Mouse (Mus musculus) limb, embryonic 13.5 days (tissue): ENCODE data around the gene Serinc5. TPM values are rescaled to one million over a fixed set of nuclear protein-coding genes. Genes with fewer than 3 reads are reported as not detected.

ENCODE experiments used
- ATAC-seq: fragments of 200-750 bp; cut with Nextera tagmentation; 2 replicates; pipeline ENCODE4 v1.8.0; 2017; ENCODE audit warnings: low read depth, moderate number of reproducible peaks, moderate TSS enrichment; ENCODE audit not compliant: low FRiP score
- H3K27ac ChIP-seq: fragments of 300-500 bp; sonication (generic); 2 replicates; pipeline ENCODE4 v1.5.1; 2015; ENCODE audit warnings: inconsistent platforms, mild to moderate bottlenecking, moderate library complexity
- H3K27me3 ChIP-seq: fragments of 300-500 bp; sonication (generic); 2 replicates; pipeline ENCODE4 v1.6.1; 2015; ENCODE audit warnings: mild to moderate bottlenecking, inconsistent platforms
- H3K36me3 ChIP-seq: fragments of 300-500 bp; sonication (generic); 2 replicates; pipeline ENCODE4 v1.6.1; 2015; ENCODE audit warnings: inconsistent platforms, mild to moderate bottlenecking, moderate library complexity
- H3K4me1 ChIP-seq: fragments of 300-500 bp; sonication (generic); 2 replicates; pipeline ENCODE4 v1.6.1; 2015; ENCODE audit warnings: inconsistent platforms
- H3K4me2 ChIP-seq: fragments of 300-500 bp; sonication (generic); replicated peaks from 2 replicates; pipeline ENCODE4 v1.6.1; 2015; ENCODE audit warnings: inconsistent platforms, mild to moderate bottlenecking, moderate library complexity
- H3K4me3 ChIP-seq: fragments of 300-500 bp; sonication (generic); 2 replicates; pipeline ENCODE4 v1.5.1; 2015; ENCODE audit warnings: moderate library complexity, mild to moderate bottlenecking, inconsistent platforms
- H3K9ac ChIP-seq: fragments of 300-500 bp; sonication (generic); 2 replicates; pipeline ENCODE4 v1.6.1; 2015; ENCODE audit warnings: mild to moderate bottlenecking, inconsistent platforms
- H3K9me3 ChIP-seq: fragments of 300-500 bp; sonication (generic); 2 replicates; pipeline ENCODE4 v1.6.1; 2016; ENCODE audit warnings: inconsistent platforms
- WGBS: fragments of 180-500 bp; shearing (Covaris S2); methylation state at CpG from one replicate; pipeline ENCODE4 v1.1.7; 2015; 5-methylcytosine and 5-hydroxymethylcytosine counted together
- polyA plus RNA-seq: library from polyadenylated mRNA; unstranded; fragments of >200 nt; fragmentation: Nextera tagmentation; extraction: Ambion mirVana; gene quantifications from 2 replicates; pipeline ENCODE4 v1.2.1, GENCODE M21; 2015

Serinc5 gene
- polyA plus RNA-seq, 1 experiment from 2014 or later = 10.5 TPM

- H3K4me2 ChIP-seq = no peak overlapping the region
- no peak overlapping the region for H3K4me3 ChIP-seq
- ATAC-seq = no peak
- H3K27ac ChIP-seq = no peak overlapping the region
- WGBS = 91% methylated on average over 1 of the region's 1 CpGs
- H3K36me3 ChIP-seq = no peaks in the 10 kb centered on the region; the same call in 1 of the 2 replicates
- no peaks in the 10 kb centered on the region; the same call in 1 of the 2 replicates for H3K9me3 ChIP-seq
- no peaks in the 10 kb centered on the region for H3K27me3 ChIP-seq
- H3K9ac ChIP-seq = no peak overlapping the region
- H3K4me1 ChIP-seq = no peaks in the 10 kb centered on the region
Measured at GRCm38 (mm10) chr13:92711821-92712220, 100.9 kb downstream of the Serinc5 start.

GRCm38 (mm10) chr13:92712619-92713018 lies 101.7 kb downstream of the Serinc5 start:
- WGBS = 80% methylated on average over 4 of the region's 4 CpGs
- Histone ChIP-seq H3K27ac (no peak overlapping the region), H3K4me2 (no peak overlapping the region), H3K4me1 (no peaks in the 10 kb centered on the region), H3K27me3 (no peaks in the 10 kb centered on the region), H3K9ac (no peak overlapping the region), H3K36me3 (no peaks in the 10 kb centered on the region; the same call in 1 of the 2 replicates), H3K9me3 (no peaks in the 10 kb centered on the region; the same call in 1 of the 2 replicates), H3K4me3 (no peak overlapping the region)
- no peak for ATAC-seq

- Histone ChIP-seq H3K9me3 (no peaks in the 10 kb centered on the region; the same call in 1 of the 2 replicates), H3K36me3 (no peaks in the 10 kb centered on the region; the same call in 1 of the 2 replicates), H3K9ac (no peak overlapping the region), H3K27me3 (no peaks in the 10 kb centered on the region), H3K4me1 (peaks cover 3% of the 10 kb centered on the region; the same call in 1 of the 2 replicates), H3K4me3 (no peak overlapping the region), H3K27ac (no peak overlapping the region), H3K4me2 (no peak overlapping the region)
- ATAC-seq = no peak
- WGBS = 95% methylated on average over 3 of the region's 3 CpGs
Measured at GRCm38 (mm10) chr13:92717851-92718665, 107.2 kb downstream of the Serinc5 start.

GRCm38 (mm10) chr13:92721006-92721405 lies 110.1 kb downstream of the Serinc5 start:
- Histone ChIP-seq H3K9me3 (no peaks in the 10 kb centered on the region), H3K27ac (no peak overlapping the region), H3K9ac (no peak overlapping the region), H3K27me3 (no peaks in the 10 kb centered on the region), H3K4me3 (no peak overlapping the region), H3K4me2 (no peak overlapping the region), H3K36me3 (no peaks in the 10 kb centered on the region), H3K4me1 (peaks cover 3% of the 10 kb centered on the region; the same call in 1 of the 2 replicates)
- 71% methylated on average over 4 of the region's 4 CpGs for WGBS
- no peak for ATAC-seq

- no peak for ATAC-seq
- Histone ChIP-seq H3K27ac (no peak overlapping the region), H3K27me3 (no peaks in the 10 kb centered on the region), H3K36me3 (no peaks in the 10 kb centered on the region), H3K4me3 (no peak overlapping the region), H3K4me1 (peaks cover 3% of the 10 kb centered on the region; the same call in 1 of the 2 replicates), H3K9ac (no peak overlapping the region), H3K4me2 (no peak overlapping the region), H3K9me3 (no peaks in the 10 kb centered on the region)
- WGBS = 75% methylated on average over 5 of the region's 5 CpGs
Measured at GRCm38 (mm10) chr13:92722389-92722788, 111.5 kb downstream of the Serinc5 start.

GRCm38 (mm10) chr13:92729811-92730210 lies 118.9 kb downstream of the Serinc5 start:
- Histone ChIP-seq H3K4me3 (no peak overlapping the region), H3K4me2 (no peak overlapping the region), H3K9ac (no peak overlapping the region), H3K36me3 (no peaks in the 10 kb centered on the region), H3K4me1 (no peaks in the 10 kb centered on the region), H3K9me3 (no peaks in the 10 kb centered on the region), H3K27me3 (0 out of 2 replicates have a peak, but pooled peaks cover 3% of the 10 kb centered on the region), H3K27ac (no peak overlapping the region)
- 47% methylated on average over 13 of the region's 13 CpGs for WGBS
- no peak for ATAC-seq

- Histone ChIP-seq H3K36me3 (no peaks in the 10 kb centered on the region), H3K27ac (no peak overlapping the region), H3K9me3 (no peaks in the 10 kb centered on the region), H3K4me2 (no peak overlapping the region), H3K4me3 (no peak overlapping the region), H3K9ac (no peak overlapping the region), H3K27me3 (0 out of 2 replicates have a peak, but pooled peaks cover 3% of the 10 kb centered on the region), H3K4me1 (no peaks in the 10 kb centered on the region)
- no peak for ATAC-seq
- 72% methylated on average over 6 of the region's 6 CpGs for WGBS
Measured at GRCm38 (mm10) chr13:92731811-92732210, 120.9 kb downstream of the Serinc5 start.

- Histone ChIP-seq H3K36me3 (no peaks in the 10 kb centered on the region), H3K4me1 (no peaks in the 10 kb centered on the region), H3K27me3 (0 out of 2 replicates have a peak, but pooled peaks cover 3% of the 10 kb centered on the region), H3K4me3 (no peak overlapping the region), H3K27ac (no peak overlapping the region), H3K9ac (no peak overlapping the region), H3K4me2 (no peak overlapping the region), H3K9me3 (no peaks in the 10 kb centered on the region)
- no peak for ATAC-seq
- WGBS = 74% methylated on average over 5 of the region's 5 CpGs
Measured at GRCm38 (mm10) chr13:92732836-92733235, 121.9 kb downstream of the Serinc5 start.

GRCm38 (mm10) chr13:92733252-92733651 lies 122.4 kb downstream of the Serinc5 start:
- Histone ChIP-seq H3K9ac (no peak overlapping the region), H3K4me2 (no peak overlapping the region), H3K27ac (no peak overlapping the region), H3K4me1 (no peaks in the 10 kb centered on the region), H3K36me3 (no peaks in the 10 kb centered on the region), H3K9me3 (no peaks in the 10 kb centered on the region), H3K4me3 (no peak overlapping the region), H3K27me3 (0 out of 2 replicates have a peak, but pooled peaks cover 3% of the 10 kb centered on the region)
- 39% methylated on average over 9 of the region's 9 CpGs for WGBS
- ATAC-seq = no peak

GRCm38 (mm10) chr13:92733741-92734140 lies 122.8 kb downstream of the Serinc5 start:
- no peaks in the 10 kb centered on the region for H3K9me3 ChIP-seq
- no peak overlapping the region for H3K9ac ChIP-seq

GRCm38 (mm10) chr13:92735693-92736092 lies 124.8 kb downstream of the Serinc5 start:
- H3K27ac ChIP-seq = no peak overlapping the region
- H3K27me3 ChIP-seq = 0 out of 2 replicates have a peak, but pooled peaks cover 3% of the 10 kb centered on the region
- ATAC-seq = no peak
- H3K4me2 ChIP-seq = no peak overlapping the region
- 88% methylated on average over 1 of the region's 1 CpGs for WGBS
- no peaks in the 10 kb centered on the region for H3K4me1 ChIP-seq
- H3K9me3 ChIP-seq = no peaks in the 10 kb centered on the region
- H3K36me3 ChIP-seq = no peaks in the 10 kb centered on the region
- H3K9ac ChIP-seq = no peak overlapping the region
- no peak overlapping the region for H3K4me3 ChIP-seq

More at GRCm38 (mm10) chr13:92733741-92734140, 122.8 kb downstream of the Serinc5 start:
- 81% methylated on average over 11 of the region's 11 CpGs for WGBS
- Histone ChIP-seq H3K4me3 (no peak overlapping the region), H3K27ac (no peak overlapping the region), H3K4me2 (no peak overlapping the region), H3K4me1 (no peaks in the 10 kb centered on the region), H3K36me3 (no peaks in the 10 kb centered on the region), H3K27me3 (0 out of 2 replicates have a peak, but pooled peaks cover 3% of the 10 kb centered on the region)
- no peak for ATAC-seq

- H3K36me3 ChIP-seq = no peaks in the 10 kb centered on the region
- 0 out of 2 replicates have a peak, but pooled peaks have one; percentile 37 for ATAC-seq
- WGBS = 49% methylated on average over 11 of the region's 11 CpGs
- no peak overlapping the region for H3K4me2 ChIP-seq
- no peak overlapping the region for H3K27ac ChIP-seq
- H3K4me1 ChIP-seq = no peaks in the 10 kb centered on the region
- H3K27me3 ChIP-seq = 0 out of 2 replicates have a peak, but pooled peaks cover 3% of the 10 kb centered on the region
- no peak overlapping the region for H3K9ac ChIP-seq
- no peak overlapping the region for H3K4me3 ChIP-seq
- no peaks in the 10 kb centered on the region for H3K9me3 ChIP-seq
Measured at GRCm38 (mm10) chr13:92736516-92737300, 125.8 kb downstream of the Serinc5 start.
